Mouse (Mus musculus): ENCODE data around the gene Apba3. TPM values are rescaled to one million over a fixed set of nuclear protein-coding genes. Genes with fewer than 3 reads are reported as not detected.
A peak's percentile ranks its signal among the peaks of the same experiment; 100 is the strongest.

Apba3 gene
- total RNA-seq, 1 experiment from 2014 or later, result 11.5 TPM

DNA sequence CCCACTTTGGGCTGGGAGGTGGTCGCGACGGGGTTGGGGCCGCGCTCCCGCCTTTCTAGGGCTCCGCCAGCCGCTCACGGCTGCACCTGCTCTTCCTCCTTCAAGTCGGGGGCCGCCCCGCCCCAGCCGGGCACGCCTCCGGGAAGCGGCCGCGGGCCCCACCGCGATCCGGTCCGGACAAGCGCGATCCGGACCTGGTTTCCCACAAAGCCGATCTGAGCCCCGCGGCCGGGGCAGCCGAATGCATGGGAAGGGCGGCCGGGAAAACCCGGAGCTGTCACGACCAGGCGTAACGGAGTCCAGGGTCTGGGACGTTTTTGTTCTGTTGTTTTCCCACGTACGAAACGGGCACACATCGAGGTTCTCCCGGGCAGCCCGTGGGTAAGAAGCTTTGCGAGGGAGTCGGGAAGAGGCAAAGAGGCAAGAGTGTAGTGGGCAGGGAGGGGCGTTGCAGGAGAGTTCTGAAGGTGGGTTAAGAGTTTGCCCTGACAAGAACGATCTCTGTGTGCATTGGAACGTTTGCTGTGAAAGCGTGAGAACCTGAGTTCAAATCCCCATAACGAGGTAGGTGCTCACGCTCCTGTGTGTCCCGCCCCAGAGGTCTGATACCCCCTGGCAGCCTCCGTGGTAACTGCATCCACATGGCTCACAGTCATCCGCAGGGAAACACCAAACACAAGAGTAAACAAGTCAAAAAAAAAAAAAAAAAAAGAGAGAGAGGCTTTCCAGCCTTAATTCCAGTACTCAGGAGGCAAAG lies 19.1 kb downstream of the Apba3 start:
- peak; percentile 73 for ATAC-seq (replicated peaks; ENCODE audit: insufficient number of reproducible peaks, low FRiP score, low TSS enrichment, poor library complexity, severe bottlenecking)

DNA sequence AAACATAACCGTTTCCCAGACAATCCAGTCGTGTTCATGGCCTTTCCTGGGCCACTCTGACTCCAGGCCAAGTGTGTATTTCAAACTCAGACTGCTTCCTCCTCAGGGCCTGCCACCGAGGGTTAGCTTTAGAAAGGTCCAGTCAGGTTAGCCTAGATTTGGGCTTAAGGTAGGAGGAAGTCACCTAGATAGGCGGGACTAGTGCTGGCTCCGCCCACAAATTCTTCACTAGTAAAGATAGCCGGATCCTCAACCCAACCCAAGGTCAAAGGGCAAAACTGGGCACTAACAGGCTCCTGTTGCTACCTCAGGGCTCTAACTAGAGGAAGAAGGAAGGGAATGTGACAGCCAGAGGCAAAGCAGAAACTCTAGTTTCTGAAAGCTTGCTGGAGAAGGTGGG lies 19.8 kb downstream of the Apba3 start:
- ATAC-seq (replicated peaks; ENCODE audit: insufficient number of reproducible peaks, low FRiP score, low TSS enrichment, poor library complexity, severe bottlenecking), result no peak

DNA sequence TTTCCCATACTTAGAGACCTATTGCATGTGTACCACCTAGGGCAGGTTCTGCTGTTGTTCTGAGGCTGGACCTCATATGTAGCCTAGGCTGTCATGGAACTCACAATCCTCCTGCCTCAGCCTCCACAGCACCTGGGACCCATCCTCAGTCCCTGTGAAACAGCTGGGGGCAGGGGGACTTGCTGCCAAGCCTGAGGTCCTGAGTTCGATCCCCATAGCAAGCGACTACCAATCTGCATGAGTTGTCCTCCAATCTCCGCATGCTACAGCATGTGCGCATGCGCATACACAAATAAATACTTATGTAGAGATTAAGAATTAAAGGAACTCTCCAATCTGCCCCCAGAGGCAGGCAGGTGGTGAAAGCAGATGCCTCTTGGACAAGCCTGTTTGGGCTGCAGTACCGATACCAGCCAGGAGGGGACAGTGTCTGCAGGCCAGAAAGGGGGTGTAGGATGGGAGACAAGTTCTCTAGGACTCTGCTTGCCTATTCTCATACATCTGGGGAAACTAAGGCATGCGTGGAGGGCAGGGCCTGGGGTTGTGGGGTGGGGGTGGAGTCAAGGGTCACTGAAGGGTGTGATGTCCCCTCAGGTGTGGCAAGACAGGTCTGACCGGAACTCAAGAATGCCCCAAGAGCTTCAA lies 20.9 kb downstream of the Apba3 start:
- ATAC-seq (replicated peaks; ENCODE audit: insufficient number of reproducible peaks, low FRiP score, low TSS enrichment, poor library complexity, severe bottlenecking), result no peak

DNA sequence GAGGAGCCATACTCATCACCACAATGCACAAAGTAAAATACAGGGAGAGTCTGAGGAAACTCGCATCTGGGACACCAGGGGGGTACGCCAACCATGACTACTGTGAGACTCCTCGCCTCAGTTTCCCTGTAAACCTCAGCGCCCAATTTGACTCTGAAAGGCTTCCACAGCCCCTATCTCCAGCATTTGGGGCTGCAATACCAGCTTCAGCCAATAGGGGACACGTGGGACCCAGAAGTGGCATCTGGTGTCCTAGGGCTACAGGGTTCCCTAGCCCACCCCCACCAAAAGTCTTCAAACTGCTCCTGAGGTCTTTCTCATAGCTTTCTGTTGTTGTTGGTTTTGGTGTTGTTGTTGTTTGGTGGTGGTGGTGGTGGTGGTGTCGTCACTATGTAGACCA lies 21.8 kb downstream of the Apba3 start:
- no peak for ATAC-seq (replicated peaks; ENCODE audit: insufficient number of reproducible peaks, low FRiP score, low TSS enrichment, poor library complexity, severe bottlenecking)

DNA sequence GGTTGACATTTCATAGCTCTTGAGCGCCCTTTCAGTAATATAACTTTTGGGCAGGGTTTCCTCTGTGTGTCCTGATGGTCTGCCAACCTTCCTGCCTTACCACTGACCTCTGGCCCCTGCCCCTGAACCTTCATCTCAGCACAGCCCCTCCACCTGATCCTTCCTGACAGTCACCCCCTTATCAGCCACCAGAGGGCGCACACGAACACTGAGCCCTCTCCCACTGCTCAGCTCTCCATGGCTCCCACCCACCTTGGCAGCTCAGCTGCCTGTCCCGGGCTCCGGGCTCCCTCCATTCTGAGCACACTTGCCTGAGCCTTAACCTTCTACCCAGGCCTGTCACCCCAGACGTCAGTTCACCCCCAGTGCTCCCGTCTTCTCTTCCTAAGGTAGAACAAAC lies 22.5 kb downstream of the Apba3 start:
- ATAC-seq (replicated peaks; ENCODE audit: insufficient number of reproducible peaks, low FRiP score, low TSS enrichment, poor library complexity, severe bottlenecking), result no peak

DNA sequence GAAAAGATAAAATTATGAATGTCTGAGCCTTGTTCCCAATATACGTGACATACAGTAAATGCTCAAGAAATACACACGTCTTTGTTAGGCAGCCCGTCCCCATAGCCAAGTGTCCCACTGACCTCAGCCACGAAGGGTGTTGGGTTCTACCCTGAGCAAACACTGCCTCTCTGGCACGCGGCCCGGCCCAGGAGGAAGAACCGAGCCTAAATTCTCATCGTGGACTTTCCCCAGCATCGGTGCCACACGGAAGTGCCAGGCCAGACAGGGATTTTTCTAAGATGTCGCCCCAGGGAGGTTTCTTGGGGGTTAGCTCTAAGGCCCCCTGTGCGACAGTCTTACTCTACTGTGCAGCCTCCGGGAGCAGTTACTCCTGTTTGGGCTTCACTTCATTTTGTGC lies 23.1 kb downstream of the Apba3 start:
- ATAC-seq (replicated peaks; ENCODE audit: insufficient number of reproducible peaks, low FRiP score, low TSS enrichment, poor library complexity, severe bottlenecking), result no peak

DNA sequence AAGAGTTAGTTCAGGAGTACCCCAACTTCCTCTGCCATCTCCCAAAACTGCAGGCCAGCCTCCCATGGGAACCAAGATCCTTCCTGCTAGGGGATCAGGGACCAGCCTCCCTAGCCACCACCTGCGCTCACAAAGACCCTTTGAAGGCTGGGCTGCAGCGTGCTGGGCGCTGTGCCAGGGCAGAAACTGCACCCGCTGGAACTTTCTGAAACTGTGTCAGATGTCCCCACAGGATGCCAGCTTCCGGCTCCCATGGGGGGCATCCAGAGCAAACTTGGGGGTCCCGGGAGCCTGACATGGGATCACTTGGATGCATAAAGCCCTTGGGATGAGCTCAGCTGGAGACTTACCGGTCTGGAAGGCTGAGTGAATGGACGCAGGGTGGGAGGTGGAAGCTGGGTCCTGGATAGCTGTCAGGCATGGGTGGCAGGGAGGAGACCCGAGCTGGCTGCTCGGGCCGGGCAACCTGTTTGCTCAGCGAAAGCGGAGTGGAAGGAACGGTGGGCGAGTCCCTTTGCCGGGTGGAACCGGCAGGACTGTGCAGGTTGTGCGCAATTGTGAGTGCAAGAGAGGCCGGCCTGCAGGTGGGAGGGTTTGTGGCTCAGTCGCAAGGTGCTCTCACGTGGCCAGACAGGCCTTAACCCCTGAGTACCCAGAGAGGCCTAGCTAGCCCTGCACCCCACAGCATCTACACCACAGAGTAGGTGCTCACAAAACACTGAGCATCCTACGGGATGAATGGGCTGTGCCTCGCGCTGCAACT lies 24.1 kb downstream of the Apba3 start:
- no peak for ATAC-seq (replicated peaks; ENCODE audit: insufficient number of reproducible peaks, low FRiP score, low TSS enrichment, poor library complexity, severe bottlenecking)

DNA sequence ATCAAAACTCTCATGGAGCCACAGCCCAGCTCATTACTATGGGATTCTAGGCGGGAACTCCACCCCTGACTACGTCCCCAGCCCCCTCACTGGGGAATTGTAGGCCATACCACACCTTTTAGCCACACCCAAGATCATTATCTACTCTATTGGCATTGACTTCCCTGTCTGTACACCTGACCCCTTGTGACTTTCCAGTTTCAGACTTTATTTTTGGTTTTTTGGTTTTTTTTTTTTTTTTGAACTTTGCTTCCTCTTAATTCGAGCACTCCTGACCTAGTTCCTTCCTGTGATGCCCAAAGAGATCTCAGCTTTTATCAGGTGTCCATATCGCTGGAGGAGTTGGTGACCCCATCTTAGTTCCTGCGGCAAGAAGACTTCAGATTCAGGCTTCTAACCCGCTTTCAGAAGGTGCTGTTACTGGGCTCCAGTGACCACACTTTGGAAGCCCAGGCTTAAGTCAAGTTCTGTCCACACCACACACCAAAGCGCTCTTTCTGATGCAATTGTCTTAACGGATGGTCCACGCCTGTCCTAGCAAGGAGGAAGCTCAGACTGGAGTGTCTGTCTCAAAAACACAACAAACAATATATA lies 24.8 kb downstream of the Apba3 start, which contains the start of gene Tjp3:
Gene Tjp3, minus strand, starts transcription at position 71 of the 594 bp plus-strand sequence.
- 0 out of 2 replicates have a peak, but pooled peaks have one; percentile 6 for ATAC-seq (replicated peaks; ENCODE audit: insufficient number of reproducible peaks, low FRiP score, low TSS enrichment, poor library complexity, severe bottlenecking)

DNA sequence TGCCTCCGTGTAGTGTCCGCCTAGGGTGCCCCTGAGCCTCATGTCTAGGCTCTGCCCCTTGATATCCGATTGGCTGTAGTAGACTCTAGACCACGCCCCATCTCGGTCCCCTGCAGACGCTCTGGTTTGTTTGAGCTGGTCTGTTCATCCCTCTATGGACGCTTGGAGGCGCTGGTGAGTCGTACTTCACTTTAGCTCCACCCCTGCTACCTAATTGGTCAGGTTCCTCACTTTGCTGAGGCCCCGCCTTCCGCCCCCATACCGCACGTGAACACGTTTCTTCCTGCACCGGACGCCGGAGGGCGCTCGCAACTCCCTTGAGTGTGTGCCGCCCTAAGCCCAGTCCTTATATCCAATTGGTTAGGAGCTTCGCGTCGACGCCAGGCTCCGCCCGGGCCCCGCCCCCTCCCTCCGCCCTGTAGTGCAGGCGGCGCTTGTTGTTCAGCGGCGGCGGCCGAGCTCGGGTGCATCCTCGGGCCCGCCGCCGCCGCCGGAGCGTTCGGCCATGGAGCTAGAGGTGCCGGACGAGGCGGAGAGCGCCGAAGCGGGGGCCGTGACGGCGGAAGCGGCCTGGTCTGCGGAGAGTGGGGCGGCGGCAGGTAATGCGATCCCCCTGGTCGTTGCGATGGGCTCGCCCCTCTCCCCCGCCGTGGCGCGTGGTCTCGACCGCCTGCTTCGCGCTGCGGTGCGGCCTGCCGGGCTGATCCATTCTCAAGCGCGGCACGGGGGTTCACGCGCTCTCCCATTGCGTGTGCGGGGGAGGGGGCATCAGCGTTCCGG lies 26.0 kb downstream of the Apba3 start, which contains the start of gene Pip5k1c:
Gene Pip5k1c, plus strand, starts transcription at position 410 of the 780 bp plus-strand sequence.
- ATAC-seq (replicated peaks; ENCODE audit: insufficient number of reproducible peaks, low FRiP score, low TSS enrichment, poor library complexity, severe bottlenecking), result peak; percentile 78

DNA sequence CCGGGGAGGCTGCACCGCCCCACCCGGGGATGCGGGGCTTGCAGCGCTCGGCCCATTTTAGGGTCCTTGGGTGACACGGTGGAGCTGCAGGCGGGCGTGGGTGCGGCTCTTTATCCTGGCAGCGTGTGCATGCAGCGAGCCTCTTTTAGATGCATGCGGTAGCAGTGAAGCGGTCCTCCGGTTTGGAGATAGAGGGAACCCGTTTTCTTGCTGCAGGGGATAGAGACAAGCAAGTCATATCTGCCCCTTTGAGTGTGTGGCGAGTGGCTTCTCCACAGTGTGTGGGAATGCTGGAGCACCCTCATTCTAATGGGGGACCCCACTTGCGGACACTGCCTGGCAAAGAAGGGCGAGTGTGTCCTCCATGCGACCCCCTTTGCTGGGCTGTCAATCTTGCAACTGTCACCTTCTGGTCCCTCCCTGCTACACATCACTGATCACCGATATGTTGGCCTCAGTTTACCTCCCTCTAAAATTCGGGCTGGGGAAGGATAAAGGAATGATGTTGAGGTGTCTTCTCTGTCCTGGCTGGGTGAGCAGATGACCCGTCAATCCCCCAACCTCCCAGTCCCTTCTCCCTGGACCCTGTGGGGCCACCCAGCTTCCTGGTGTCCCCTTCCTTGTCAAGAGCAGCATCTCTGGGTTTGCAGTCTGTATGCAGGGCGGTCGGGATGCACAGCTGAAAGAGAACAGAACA lies 26.7 kb downstream of the Apba3 start:
- no peak for ATAC-seq (replicated peaks; ENCODE audit: insufficient number of reproducible peaks, low FRiP score, low TSS enrichment, poor library complexity, severe bottlenecking)

DNA sequence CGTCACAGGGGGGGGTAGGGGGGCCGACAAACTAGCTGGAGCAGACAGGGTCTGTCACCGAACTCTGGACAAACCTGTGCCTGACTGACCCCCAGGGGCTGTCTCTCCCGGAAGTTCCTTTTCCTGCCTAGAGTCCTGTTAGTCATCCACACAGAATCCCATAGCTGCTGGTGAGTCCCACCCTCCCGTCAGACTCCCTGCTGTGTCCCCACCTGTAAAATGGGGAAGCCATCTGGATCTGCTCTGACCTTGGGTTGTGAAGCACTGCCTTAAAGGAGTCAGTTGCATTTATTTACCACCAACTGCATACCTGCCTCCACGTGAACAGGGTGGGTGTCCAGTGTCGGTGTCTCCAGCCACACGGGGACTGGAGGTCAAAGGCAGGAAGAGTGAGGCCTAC lies 27.7 kb downstream of the Apba3 start:
- ATAC-seq (replicated peaks; ENCODE audit: insufficient number of reproducible peaks, low FRiP score, low TSS enrichment, poor library complexity, severe bottlenecking), result no peak

DNA sequence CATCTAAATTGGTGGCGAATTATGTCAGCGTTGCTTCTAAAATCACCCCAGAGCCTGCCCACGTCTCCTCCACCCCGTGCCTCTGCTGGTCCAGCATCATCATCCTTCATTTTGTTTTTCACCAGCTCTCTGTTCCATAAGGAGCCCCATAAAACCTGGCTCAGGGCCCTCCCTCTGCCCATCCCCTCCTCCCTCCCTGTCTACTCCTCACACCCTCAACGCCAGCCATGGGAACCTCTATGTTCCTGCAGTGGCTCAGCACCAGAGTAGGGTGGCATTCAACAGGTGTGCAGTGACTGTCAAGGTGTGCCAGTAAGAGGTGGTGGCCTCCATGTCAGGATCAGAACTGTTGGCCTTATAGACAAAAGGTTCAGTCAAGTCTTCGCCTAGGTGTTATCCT lies 28.4 kb downstream of the Apba3 start:
- ATAC-seq (replicated peaks; ENCODE audit: insufficient number of reproducible peaks, low FRiP score, low TSS enrichment, poor library complexity, severe bottlenecking), result no peak

DNA sequence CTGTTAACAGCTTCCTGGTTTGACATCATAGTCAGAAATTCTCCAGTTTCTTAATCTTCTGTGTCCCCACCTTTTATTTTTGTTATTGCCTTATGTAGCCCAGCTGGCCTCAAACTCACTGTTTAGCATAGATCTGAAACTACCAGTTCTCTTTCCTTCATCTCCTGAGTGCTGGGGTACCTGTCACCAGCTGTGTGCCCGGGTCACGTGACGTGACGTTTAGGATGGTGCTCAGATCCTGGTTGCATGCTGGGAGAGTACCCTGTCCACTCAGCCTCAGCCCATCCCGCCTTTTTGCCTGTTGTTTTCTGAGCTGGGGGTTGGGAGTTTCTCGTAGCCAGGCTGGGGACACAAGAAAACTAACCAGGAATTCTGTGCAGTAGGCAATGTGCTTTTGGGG lies 30.5 kb downstream of the Apba3 start:
- ATAC-seq (replicated peaks; ENCODE audit: insufficient number of reproducible peaks, low FRiP score, low TSS enrichment, poor library complexity, severe bottlenecking), result no peak

DNA sequence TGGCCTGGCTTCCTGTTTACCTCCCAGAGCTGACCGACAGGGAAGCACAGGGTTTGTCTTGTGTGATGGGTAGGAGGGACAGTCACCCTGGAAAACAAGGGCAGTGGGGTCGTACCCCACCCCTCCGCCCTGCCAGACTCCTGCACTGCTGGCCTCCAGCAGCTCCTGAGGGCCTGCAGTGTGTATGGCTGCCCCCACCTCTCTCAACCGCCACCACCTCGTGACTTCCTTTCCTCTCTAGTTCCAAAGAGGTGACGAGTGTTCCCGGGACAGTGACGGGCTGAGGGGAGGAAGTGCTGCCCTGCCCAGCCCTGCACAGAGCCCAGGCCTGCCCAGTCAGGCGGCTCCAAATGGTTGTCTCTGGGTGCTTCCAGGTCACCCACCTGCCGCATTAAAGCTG lies 31.1 kb downstream of the Apba3 start:
- ATAC-seq (replicated peaks; ENCODE audit: insufficient number of reproducible peaks, low FRiP score, low TSS enrichment, poor library complexity, severe bottlenecking), result peak; percentile 46

DNA sequence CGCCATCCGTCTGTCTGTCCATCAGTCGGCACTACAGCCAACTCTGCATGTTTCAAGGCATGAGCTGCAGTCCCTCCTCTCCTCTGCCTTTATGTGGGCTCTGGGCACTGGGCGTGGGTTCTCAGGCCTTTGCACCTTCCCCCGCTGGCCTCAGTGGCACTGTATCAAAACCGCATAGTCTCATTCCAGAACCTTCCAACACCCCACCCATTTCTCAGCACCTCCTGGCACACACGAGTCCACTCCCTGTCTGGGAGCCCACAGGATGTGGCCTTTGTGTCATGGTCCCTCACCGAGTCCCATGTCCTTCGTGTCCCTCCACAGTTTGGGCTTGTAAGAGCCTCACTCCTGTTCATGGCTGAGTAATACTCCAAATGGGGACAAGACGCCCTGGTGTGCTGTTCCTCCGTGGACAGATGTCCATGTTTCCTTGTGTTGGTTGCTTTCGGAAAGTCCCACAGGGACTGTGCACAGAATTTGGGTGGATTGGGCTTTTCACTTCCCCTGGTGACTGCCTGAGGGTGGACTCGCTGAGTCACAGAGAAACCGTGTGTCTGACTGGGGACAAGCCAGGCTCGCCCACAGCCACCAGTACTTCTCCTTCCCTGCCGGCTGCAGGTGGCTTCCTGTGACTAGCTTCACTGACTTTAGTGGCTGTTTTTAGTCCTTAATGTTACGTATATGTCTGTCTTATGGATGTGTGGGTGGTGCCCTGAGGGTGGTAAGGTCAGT lies 31.8 kb downstream of the Apba3 start:
- ATAC-seq (replicated peaks; ENCODE audit: insufficient number of reproducible peaks, low FRiP score, low TSS enrichment, poor library complexity, severe bottlenecking), result peak; percentile 60

DNA sequence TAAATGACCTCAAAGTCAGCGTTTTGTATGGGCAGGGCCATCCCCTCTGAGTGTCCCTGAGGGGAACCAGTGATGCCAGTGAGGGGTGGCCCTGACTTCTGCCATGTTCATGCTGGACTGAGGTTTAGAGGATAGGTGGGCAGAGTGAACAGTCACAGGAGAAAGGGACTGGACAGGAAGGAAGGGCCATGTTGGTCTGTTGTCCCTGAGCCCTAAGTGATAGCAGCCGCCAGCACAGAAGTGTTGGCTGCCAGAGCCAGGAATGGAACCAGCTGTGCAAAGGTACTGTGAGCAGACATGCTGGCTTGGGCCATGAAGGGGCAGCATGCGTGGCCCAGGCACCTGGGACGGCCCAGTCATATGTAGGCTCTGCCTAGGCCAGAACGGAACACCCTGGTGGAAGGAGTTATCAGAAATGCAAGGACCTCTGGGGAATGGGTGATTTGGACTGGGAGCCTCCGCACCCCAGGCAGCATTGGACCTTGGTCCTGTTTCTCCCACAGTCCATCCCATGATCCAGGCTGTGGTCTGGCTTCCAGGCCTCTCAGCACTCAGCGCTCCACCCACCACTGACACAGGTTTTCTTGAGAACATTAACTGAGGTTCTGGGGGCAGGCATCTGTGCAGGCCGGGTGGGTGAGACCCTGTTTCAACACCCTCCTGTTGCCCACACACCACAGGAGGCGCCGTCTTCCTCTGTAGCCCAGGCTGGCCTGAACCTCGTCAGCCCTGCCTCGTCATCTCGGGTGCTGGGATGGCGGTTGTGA lies 33.0 kb downstream of the Apba3 start:
- no peak for ATAC-seq (replicated peaks; ENCODE audit: insufficient number of reproducible peaks, low FRiP score, low TSS enrichment, poor library complexity, severe bottlenecking)
